Mouse (Mus musculus) G1E (cell line): ENCODE data around the gene Map1a.

Source experiments
- CTCF ChIP-seq: IDR thresholded peaks from 2 replicates; pipeline ENCODE4 v1.5.1; 2012; ENCODE audit warnings: low read depth, low read length, inconsistent platforms, mixed read lengths
- GATA1 ChIP-seq: IDR thresholded peaks from 2 replicates; pipeline ENCODE4 v1.6.1; 2012; ENCODE audit warnings: borderline replicate concordance, low read length, inconsistent platforms, mixed read lengths

DNA sequence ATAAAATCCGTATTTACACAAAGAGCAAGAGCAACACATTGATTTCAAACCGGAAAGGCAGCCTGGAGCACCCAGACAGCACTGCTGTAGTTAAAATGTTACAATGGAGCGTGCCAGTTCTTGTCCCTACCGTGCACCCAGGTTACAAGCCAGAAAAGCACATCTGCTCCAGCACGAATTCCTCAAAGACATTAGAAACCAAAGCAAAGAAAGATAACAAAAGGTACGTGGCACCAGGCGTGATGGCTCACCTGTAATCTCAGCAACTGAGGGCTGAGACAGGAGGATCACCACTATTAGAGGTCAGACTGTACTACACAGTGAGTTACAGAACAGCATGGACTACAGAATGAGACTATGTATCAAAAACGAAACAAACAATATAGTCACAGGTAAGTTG lies 21.0 kb upstream of the Map1a start:
- no peak for TF ChIP-seq CTCF
- no peak for TF ChIP-seq GATA1
